Mouse (Mus musculus): ENCODE measurements around the gene Abhd16a.

Abhd16a gene

GRCm38 (mm10) chr17:35147922-35148639 is 59.0 kb downstream of the Abhd16a start:
- DNase-seq (ENCODE audit: low spot score in 2 of 2): no peak

GRCm38 (mm10) chr17:35152121-35152520 is 63.1 kb downstream of the Abhd16a start:
- no peak for DNase-seq (ENCODE audit: low spot score in 2 of 2)

Data from spleen, postnatal 14 days (tissue).